Mouse (Mus musculus) bone marrow macrophage, adult 2 months (primary cell): Measurements from ENCODE around the gene Rpp25.

Experiments used
- CTCF ChIP-seq: IDR thresholded peaks from 2 replicates; pipeline ENCODE4 v1.5.1; 2012; ENCODE audit warnings: low read depth, mild to moderate bottlenecking, low read length, moderate library complexity
- POLR2A ChIP-seq: IDR thresholded peaks from 2 replicates; pipeline ENCODE4 v1.6.1; 2012; ENCODE audit warnings: mild to moderate bottlenecking, low read depth, low read length, borderline replicate concordance

DNA sequence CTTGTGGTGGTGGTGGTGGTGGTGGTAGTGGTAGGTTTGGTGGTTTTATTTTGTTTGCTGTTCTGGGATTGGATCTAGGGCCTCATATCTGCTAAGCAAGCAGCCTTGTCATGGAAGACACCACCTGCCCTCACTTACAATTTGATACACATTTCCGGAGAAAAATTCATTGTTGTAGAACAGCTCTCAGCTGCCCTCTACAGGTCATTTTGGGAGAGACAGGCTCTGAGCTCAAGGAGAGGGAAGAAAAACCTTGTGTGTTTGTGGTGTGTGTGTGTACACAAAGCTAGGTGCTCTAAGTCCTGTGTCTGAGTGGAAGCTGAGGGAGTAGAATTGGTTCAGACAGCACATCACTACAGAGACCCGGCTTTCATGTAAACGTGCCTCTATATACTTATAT, 13.3 kb downstream of the Rpp25 start:
- TF ChIP-seq CTCF, result no peak
- TF ChIP-seq POLR2A, result no peak
